Mouse (Mus musculus) gastrocnemius, adult 2 months (tissue): ENCODE data around the gene Glrx5. TPM values are rescaled to one million over a fixed set of nuclear protein-coding genes. Genes with fewer than 3 reads are reported as not detected.
A peak's percentile ranks its signal among the peaks of the same experiment; 100 is the strongest.

Source experiments
- DNase-seq: peaks from one replicate; pipeline ENCODE4 v3.0.0; 2022
- H3K27ac ChIP-seq: fragments of 200-600 bp; 2 replicates; pipeline ENCODE4 v1.8.1; 2022; ENCODE audit warnings: mild to moderate bottlenecking
- H3K4me3 ChIP-seq: fragments of 200-600 bp; 2 replicates; pipeline ENCODE4 v1.8.1; 2022; ENCODE audit warnings: mild to moderate bottlenecking, moderate library complexity
- CTCF ChIP-seq: fragments of 200-600 bp; IDR thresholded peaks from 2 replicates; pipeline ENCODE4 v1.8.1; 2022; ENCODE audit warnings: antibody characterized with exemption, mild to moderate bottlenecking, moderate library complexity
- intact Hi-C: fragments of 180-260 bp; cut with DNase I; formaldehyde crosslinking; loops from one replicate; pipeline ENCODE4 v1.15.1; 2025
- total RNA-seq, 2 experiments: library from RNA; stranded (reverse); gene quantifications; 2 replicates each; pipeline ENCODE4 v1.2.3; 2021

Glrx5 gene
- total RNA-seq, 2 experiments from 2014 or later, result 57.2 to 72.1 TPM

DNA sequence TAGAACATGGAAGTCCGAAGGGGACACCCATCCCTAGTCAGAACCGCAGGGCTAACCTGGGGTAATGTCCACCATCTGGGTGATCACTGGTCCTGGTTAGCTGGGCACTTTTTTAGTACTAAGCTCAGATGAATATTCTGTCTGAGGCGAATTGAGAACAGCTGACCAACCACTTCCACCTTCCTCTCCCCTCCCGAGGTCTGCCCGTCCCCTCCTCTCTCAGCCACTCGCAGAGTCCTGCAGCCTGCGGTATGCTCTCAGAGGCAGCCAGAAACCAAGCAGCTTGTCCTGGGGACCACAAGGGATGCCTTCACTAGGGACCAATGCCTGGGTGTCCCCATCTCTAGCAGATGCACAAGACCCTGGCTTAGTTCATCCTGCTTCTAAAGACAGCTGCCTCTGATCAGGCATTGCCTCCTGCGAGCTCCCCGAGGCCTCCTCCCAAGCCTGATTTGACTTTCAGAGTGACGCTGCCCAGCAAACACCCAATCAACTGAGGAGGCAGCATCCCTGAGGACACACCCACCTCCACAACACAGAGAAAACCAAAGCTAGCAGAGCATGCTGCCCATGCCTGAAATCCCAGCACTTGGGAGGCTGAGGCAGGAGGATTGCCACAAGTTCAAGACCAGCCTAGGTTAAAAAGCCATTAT is 34.7 kb upstream of the Glrx5 start:
- Histone ChIP-seq H3K4me3 (no peak overlapping the region), H3K27ac (no peak overlapping the region)
- intact Hi-C loops, result no loop called here
- no peak for DNase-seq
- no peak for TF ChIP-seq CTCF

DNA sequence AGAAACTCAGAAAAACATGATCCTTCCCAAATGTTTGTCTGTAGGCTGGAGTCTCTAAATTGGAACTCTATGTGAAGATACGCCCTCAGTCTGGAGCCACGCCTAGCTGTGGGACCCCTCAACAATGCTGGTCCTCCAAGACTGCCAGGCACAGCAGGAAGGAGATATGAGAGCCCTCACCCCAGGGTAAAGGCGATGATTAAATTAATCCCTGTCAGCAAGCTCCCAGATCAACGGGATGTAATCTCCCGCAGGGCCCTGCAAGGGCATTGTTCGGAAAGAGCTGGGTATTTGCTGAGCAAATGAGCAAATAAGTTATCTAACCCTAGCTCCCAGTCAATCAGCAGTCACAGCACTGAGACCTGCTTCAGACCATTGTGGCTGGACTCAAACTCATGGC is 33.9 kb upstream of the Glrx5 start:
- Histone ChIP-seq H3K27ac (no peak overlapping the region), H3K4me3 (no peak overlapping the region)
- TF ChIP-seq CTCF, result no peak
- intact Hi-C loops, result no loop called here
- no peak for DNase-seq

DNA sequence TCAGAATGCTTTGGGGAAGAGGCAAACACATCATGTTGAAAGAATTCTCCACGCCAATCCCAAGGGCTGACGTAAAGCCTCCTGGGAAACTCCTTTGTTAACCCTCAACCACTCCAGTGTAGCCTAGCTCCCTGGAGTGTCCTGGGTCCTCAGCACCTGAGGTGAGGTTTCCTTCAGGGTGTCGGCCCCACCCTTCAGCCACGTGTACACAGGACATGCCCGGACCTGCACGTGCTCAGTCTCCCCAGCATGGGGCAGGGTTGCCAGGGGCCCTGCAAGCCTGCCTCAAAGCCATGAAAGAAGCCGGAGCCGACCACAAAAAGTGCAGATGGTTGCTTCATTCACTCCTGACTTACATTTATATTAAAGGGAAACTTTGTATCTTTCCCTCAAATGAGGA is 33.3 kb upstream of the Glrx5 start:
- no peak overlapping the region for H3K4me3 ChIP-seq
- intact Hi-C loops, result no loop called here
- no peak overlapping the region for H3K27ac ChIP-seq
- TF ChIP-seq CTCF, result no peak
- DNase-seq, result no peak

DNA sequence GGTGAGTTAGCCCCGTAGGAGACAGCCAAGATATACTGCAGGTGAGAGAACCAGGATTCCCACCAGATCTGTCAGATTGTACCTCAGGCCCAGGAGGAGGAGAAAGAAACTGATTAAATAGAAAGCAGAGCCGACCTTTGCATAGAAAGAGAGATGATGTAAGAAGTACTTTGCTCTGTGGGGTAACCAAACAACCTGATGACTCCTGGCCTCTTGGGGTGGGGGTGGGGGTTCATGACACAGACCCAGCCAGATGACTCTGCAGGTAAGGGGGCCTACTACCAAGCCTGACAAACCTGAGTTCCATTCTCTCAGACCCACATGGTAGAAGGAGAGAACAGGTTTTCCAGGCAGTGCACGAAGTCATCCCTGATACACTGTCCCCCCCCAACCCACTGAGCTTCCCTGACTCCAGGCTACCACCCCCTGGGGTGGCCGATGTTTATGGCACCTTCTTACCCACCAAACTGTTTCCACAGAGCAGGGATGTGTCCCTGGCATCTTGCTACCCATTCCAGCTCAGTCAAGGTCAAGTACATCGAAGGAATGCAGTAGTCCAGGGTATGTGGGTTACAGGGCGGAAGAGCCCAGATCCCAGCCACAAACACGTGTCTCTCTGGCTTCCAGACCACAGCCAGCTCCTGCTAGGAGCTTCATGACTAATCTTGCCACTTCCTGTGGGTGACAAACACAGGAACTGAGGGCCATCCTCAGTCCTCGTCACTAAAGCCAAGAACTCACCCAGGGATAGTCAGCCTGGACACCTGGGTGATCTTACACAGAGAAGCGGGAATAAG is 31.8 kb upstream of the Glrx5 start:
- no peak overlapping the region for H3K4me3 ChIP-seq
- H3K27ac ChIP-seq, result peak overlapping the region; percentile 35; the same call in 1 of the 2 replicates
- DNase-seq, result no peak
- TF ChIP-seq CTCF, result no peak
- intact Hi-C loops, result no loop called here

DNA sequence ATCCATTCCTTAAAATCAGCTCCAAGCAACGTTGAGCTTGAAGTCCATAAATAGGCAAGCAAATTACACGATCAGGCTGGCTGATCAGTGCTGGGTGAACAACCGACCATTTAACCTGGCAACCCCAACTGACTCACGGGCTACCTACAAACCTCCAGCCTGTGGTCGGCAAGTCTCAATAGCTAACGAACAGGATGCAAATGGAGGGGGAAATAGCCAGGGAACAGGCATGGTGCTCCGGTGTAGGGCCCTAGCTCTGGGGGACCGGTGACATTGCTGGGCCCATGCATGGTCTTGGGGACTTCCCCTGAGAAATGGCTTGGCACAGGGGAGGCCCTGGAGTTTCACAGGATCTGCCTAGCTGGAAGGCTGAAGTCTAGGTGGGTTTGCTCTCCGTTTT is 31.2 kb upstream of the Glrx5 start:
- no peak for TF ChIP-seq CTCF
- intact Hi-C loops, result no loop called here
- DNase-seq, result no peak
- peak overlapping the region; percentile 35; the same call in 1 of the 2 replicates for H3K27ac ChIP-seq
- no peak overlapping the region for H3K4me3 ChIP-seq

DNA sequence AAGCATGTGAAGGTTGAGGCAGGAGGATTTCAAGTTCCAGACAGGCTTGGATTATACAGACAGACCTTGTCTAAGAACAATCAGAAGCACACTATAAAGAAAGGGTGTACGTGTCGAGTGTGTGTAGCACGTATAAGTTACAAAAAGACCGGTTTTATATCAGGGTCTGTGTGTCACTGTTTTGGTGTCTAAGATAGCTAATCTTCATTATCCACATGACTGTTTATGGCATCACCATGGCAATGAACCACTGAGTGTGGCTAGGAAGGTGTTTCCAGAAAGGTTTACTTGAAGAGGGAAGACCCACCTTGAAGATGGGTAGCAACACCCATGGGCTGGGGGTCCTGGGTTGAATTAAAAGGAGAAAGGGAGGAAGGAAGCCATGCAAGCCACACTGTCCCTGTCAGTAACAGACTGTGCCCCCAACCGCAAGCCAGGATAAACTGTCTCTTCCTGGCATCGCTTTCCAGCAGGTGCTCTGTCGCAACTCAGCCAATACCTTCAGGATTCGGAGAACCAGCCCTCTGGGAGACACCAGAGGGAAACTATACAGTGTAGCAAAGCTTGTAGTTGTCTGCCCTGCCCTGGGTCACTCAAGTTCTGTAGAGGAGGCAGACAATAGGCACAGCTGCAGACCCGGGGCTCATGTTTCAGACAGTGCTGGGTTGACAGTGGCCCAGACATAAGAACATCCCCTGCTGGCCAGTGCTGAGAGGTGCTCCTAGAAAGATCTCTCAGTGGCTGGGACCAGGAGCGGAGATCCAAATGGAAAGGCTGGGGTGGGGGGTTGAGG is 30.0 kb upstream of the Glrx5 start:
- DNase-seq, result no peak
- Histone ChIP-seq H3K27ac (0 out of 2 replicates have a peak overlapping the region, but pooled peaks have one; percentile 3), H3K4me3 (no peak overlapping the region)
- intact Hi-C loops, result no loop called here
- no peak for TF ChIP-seq CTCF

DNA sequence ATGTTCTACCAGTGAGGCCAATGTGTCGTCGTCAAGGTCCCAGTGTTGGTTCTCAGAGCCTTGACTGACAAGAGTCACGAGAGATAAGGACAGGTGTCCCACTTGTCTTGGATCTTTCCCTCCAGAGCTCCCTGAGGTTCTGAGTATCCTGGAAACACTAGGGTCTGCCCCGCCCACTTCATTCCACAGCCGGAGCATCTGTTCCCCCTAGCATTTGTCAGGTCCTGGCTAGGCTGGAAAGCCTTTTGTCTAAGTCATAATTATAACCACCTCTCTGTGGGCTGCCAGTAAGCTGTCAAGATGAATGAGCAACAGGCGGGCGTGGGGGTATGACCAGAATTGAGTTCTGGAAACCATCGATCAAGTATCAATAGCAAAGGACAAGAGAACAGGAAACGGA is 29.3 kb upstream of the Glrx5 start:
- Histone ChIP-seq H3K27ac (peak overlapping the region; percentile 43; the same call in 1 of the 2 replicates), H3K4me3 (no peak overlapping the region)
- intact Hi-C loops, result no loop called here
- no peak for DNase-seq
- no peak for TF ChIP-seq CTCF

DNA sequence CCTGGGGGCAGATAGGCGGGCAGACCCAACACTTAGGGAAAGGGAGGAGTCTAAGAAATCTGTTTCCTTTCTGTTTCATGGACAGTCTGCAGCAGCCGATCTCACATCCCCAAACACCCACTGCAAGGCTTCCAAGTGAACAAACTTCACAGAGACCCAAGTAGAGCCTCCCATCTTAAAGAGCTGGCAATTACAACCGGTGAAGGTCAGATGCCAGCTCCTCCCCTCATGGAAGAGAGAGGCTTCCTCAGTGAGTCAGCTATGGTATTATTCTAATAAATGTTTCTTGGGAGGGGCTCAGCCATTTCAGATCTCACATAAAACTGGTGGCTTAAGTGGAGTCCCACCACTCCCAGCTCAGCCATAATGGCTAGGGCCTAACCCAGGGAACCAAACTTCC is 28.8 kb upstream of the Glrx5 start:
- no peak for TF ChIP-seq CTCF
- intact Hi-C loops, result no loop called here
- DNase-seq, result no peak
- peak overlapping the region; percentile 43 for H3K27ac ChIP-seq
- no peak overlapping the region for H3K4me3 ChIP-seq

DNA sequence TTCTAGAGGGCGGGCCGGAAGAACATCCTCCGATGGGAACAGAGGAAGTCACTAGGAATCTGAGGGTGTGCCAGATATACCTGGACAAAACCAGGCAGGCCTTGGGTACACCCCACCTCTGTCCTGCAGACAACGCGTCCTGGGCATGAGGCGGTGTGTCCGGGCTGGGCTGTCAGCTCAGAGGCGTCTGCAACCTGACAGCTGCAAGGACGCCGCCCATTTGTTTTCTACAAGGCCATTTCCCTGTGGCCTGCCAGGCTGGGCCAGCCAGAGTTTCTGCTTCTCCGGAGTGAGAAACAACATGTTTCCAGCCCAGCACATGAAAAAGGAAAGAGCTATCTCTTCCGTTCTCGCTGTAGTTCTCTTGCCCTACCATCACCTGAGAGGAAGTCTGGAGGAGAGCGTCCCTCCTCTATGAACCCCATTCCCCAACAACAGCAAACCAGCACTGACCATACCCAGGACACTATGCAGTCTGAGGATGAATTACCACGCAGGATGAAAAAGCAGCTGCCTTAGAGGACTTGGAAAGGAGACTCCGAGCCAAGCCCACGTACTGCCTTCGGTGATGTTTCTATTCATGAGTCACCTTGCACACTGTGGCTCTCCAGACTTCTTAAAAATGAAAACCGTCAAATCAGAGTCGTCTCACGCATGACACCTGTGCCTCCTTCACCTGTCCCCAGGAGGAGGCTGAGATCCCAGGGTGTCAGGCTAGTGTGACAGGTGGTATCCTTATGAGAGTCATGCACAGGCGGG is 27.4 kb upstream of the Glrx5 start:
- DNase-seq, result peak; percentile 54
- peak overlapping the region; percentile 75 for H3K27ac ChIP-seq
- TF ChIP-seq CTCF, result no peak
- H3K4me3 ChIP-seq, result peak overlapping the region; percentile 37
- intact Hi-C loops, result loop anchor here (5.0 kb wide), 1 partner anchor 53 kb away; no protein-coding TSS in a partner anchor

DNA sequence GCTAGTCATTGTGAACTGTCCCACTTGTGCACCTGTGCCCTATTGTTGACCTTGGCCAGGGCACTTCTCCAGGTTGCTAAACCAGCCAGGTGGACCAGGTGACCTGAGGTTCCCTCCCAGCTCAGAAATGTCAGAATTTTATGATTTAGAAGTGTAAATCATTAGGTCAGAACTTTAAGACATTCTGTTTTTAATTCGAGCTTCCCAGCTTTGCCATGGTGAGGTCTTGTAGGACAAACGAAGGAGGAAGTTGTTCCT is 26.8 kb upstream of the Glrx5 start:
- no peak for TF ChIP-seq CTCF
- Histone ChIP-seq H3K4me3 (peak overlapping the region; percentile 37), H3K27ac (peak overlapping the region; percentile 75)
- intact Hi-C loops, result loop anchor here (5.0 kb wide), 1 partner anchor 53 kb away; no protein-coding TSS in a partner anchor
- no peak for DNase-seq

DNA sequence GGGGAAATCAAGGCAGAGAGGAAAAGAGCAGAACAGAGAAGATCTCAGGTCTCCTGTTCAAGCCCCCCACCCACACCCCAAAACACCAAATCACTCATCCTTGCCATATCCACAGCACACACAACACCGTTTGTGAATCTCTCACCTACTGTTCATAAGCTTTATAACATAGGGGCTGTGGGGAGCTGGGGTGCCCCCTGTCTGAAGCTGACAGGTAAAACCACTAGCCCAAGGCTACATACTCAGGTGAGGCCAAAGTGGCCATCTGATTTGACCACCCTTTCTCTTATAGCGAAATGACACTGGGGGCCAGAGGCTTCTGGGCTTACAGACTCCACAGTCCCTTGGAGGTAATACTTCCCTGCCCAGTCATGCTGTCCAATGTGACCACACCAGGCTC is 24.3 kb upstream of the Glrx5 start:
- peak overlapping the region; percentile 93 for H3K4me3 ChIP-seq
- DNase-seq, result no peak
- H3K27ac ChIP-seq, result peak overlapping the region; percentile 95
- TF ChIP-seq CTCF, result no peak
- intact Hi-C loops, result loop anchor here (5.0 kb wide), 1 partner anchor 56 kb away; no protein-coding TSS in a partner anchor

DNA sequence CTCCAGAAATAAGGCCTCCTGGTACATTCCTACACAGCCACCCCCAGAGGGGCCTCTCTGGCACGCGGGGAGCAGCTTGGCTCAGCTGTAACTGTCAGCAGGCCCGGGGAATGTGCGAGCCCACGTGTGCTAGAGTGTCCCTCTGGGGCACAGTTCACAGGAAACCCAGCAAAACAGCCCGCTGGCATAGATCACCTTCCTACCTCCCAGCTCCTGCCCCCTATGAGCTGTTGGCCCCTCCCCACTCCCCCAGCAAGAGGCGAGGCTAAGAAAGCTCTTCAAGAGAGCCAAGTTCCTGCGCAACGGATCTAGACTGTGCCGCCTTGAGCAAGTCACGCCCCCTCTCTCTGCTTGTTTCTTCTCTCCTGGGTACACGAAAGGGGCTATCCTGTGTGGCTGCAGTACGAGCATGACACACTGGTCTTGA is 23.7 kb upstream of the Glrx5 start:
- intact Hi-C loops, result loop anchor here (5.0 kb wide), 1 partner anchor 56 kb away; no protein-coding TSS in a partner anchor
- peak overlapping the region; percentile 93 for H3K4me3 ChIP-seq
- no peak for TF ChIP-seq CTCF
- H3K27ac ChIP-seq, result peak overlapping the region; percentile 95
- peak; percentile 62 for DNase-seq
